Mouse (Mus musculus) cerebellum, adult 2 months (tissue): ENCODE results near the gene Lgmn. TPM values are rescaled to one million over a fixed set of nuclear protein-coding genes. Genes with fewer than 3 reads are reported as not detected.

Experiments used
- DNase-seq, 2 experiments: peaks; one replicate each; pipeline ENCODE4 v3.0.0; 2021
- H3K27ac ChIP-seq: fragments of 200-500 bp; 2 replicates; pipeline ENCODE4 v1.5.1; 2012; ENCODE audit warnings: low read length, control low read depth, inconsistent platforms; ENCODE audit not compliant: insufficient read depth
- H3K27me3 ChIP-seq: fragments of 200-500 bp; 2 replicates; pipeline ENCODE4 v1.6.1; 2012; ENCODE audit warnings: inconsistent platforms, mild to moderate bottlenecking, low read length, moderate library complexity; ENCODE audit not compliant: control insufficient read depth, insufficient read depth
- H3K4me1 ChIP-seq: fragments of 200-500 bp; 2 replicates; pipeline ENCODE4 v1.6.1; 2011; ENCODE audit warnings: low read length; ENCODE audit not compliant: control insufficient read depth, insufficient read depth
- H3K4me3 ChIP-seq: fragments of 200-500 bp; replicated peaks from 2 replicates; pipeline ENCODE3; 2011; ENCODE audit warnings: mild to moderate bottlenecking, low read depth, low read length, control low read depth; ENCODE audit not compliant: insufficient read depth
- CTCF ChIP-seq: fragments of 200-500 bp; IDR thresholded peaks from 2 replicates; pipeline ENCODE4 v1.5.1; 2011; ENCODE audit warnings: low read depth, mild to moderate bottlenecking, control low read depth, low read length, moderate library complexity, borderline replicate concordance; ENCODE audit not compliant: insufficient read depth
- POLR2A ChIP-seq: fragments of 200-500 bp; IDR thresholded peaks from 2 replicates; pipeline ENCODE4 v1.6.1; 2011; ENCODE audit warnings: low read length, control low read depth, borderline replicate concordance; ENCODE audit not compliant: insufficient read depth
- WGBS: fragments of 180-500 bp; shearing (Covaris S2); methylation state at CpG from one replicate; pipeline ENCODE4 v1.1.7; 2018; 5-methylcytosine and 5-hydroxymethylcytosine counted together
- polyA plus RNA-seq: library from polyadenylated mRNA; depleted of rRNA; stranded (reverse); fragments of >200 nt; gene quantifications from 2 replicates; pipeline ENCODE4 v1.2.3, GENCODE M21; 2012

Lgmn gene
- polyA plus RNA-seq, 1 experiment = 150 TPM

GRCm38 (mm10) chr12:102420168-102420890 lies 19.3 kb downstream of the Lgmn start:
- Histone ChIP-seq H3K4me3 (no peak overlapping the region), H3K4me1 (peaks cover 23% of the 10 kb centered on the region), H3K27ac (no peak overlapping the region), H3K27me3 (no peaks in the 10 kb centered on the region)
- TF ChIP-seq POLR2A = no peak
- TF ChIP-seq CTCF = no peak
- 66% methylated on average over 10 of the region's 10 CpGs for WGBS
- DNase-seq = no peak

- Histone ChIP-seq H3K4me3 (no peak overlapping the region), H3K27me3 (no peaks in the 10 kb centered on the region), H3K27ac (no peak overlapping the region; the same call in 1 of the 2 replicates), H3K4me1 (peaks cover 27% of the 10 kb centered on the region)
- no peak for TF ChIP-seq CTCF
- TF ChIP-seq POLR2A = no peak
- DNase-seq = peak; percentile 56 to 61
- 33% methylated on average over 3 of the region's 3 CpGs for WGBS
Measured at GRCm38 (mm10) chr12:102419544-102419943, 20.1 kb downstream of the Lgmn start.

GRCm38 (mm10) chr12:102417701-102418100 lies 21.9 kb downstream of the Lgmn start:
- no peak overlapping the region for H3K4me3 ChIP-seq
- peak in 1 of 2 experiments; percentile 6 for DNase-seq
- H3K27me3 ChIP-seq = no peaks in the 10 kb centered on the region
- H3K27ac ChIP-seq = no peak overlapping the region
- 67% methylated on average over 6 of the region's 6 CpGs for WGBS
- TF ChIP-seq CTCF (no peak), POLR2A (no peak)
- peaks cover 31% of the 10 kb centered on the region for H3K4me1 ChIP-seq

GRCm38 (mm10) chr12:102416955-102417510 lies 22.6 kb downstream of the Lgmn start:
- H3K4me3 ChIP-seq = no peak overlapping the region
- DNase-seq = peak in 1 of 2 experiments; percentile 11
- peaks cover 28% of the 10 kb centered on the region for H3K4me1 ChIP-seq
- H3K27me3 ChIP-seq = no peaks in the 10 kb centered on the region
- no peak overlapping the region for H3K27ac ChIP-seq
- TF ChIP-seq POLR2A (no peak), CTCF (no peak)
- WGBS = 86% methylated on average over 7 of the region's 7 CpGs

GRCm38 (mm10) chr12:102416391-102416837 lies 23.2 kb downstream of the Lgmn start:
- WGBS = 32% methylated on average over 7 of the region's 7 CpGs
- Histone ChIP-seq H3K27ac (peak overlapping the region; percentile 24; the same call in 1 of the 2 replicates), H3K27me3 (no peaks in the 10 kb centered on the region), H3K4me3 (no peak overlapping the region), H3K4me1 (peaks cover 24% of the 10 kb centered on the region)
- DNase-seq = peak; percentile 45 to 46
- TF ChIP-seq CTCF (no peak), POLR2A (no peak)

GRCm38 (mm10) chr12:102414686-102415085 lies 24.9 kb downstream of the Lgmn start:
- DNase-seq = no peak
- H3K4me3 ChIP-seq = no peak overlapping the region
- no peak for TF ChIP-seq CTCF
- TF ChIP-seq POLR2A = no peak
- no peaks in the 10 kb centered on the region for H3K27me3 ChIP-seq
- peaks cover 20% of the 10 kb centered on the region for H3K4me1 ChIP-seq
- no peak overlapping the region for H3K27ac ChIP-seq
- WGBS = 23% methylated on average over 6 of the region's 6 CpGs

GRCm38 (mm10) chr12:102413171-102413570 lies 26.4 kb downstream of the Lgmn start:
- no peak for DNase-seq
- TF ChIP-seq POLR2A = no peak
- no peak for TF ChIP-seq CTCF
- 57% methylated on average over 13 of the region's 13 CpGs for WGBS
- Histone ChIP-seq H3K4me3 (no peak overlapping the region), H3K27ac (no peak overlapping the region), H3K4me1 (peaks cover 17% of the 10 kb centered on the region), H3K27me3 (no peaks in the 10 kb centered on the region)

- Histone ChIP-seq H3K4me3 (no peak overlapping the region), H3K4me1 (peaks cover 5% of the 10 kb centered on the region; the same call in 1 of the 2 replicates), H3K27me3 (no peaks in the 10 kb centered on the region), H3K27ac (no peak overlapping the region)
- TF ChIP-seq CTCF (no peak), POLR2A (no peak)
- no peak for DNase-seq
- 91% methylated on average over 4 of the region's 4 CpGs for WGBS
Measured at GRCm38 (mm10) chr12:102398588-102398987, 41.0 kb downstream of the Lgmn start.
